Mouse (Mus musculus) cerebellum, postnatal 25 days (tissue): ENCODE data around the gene Hmox2.

Experiments
- DNase-seq, 2 experiments: peaks; one replicate each; pipeline ENCODE4 v3.0.0; 2021; ENCODE audit warnings: mixed read lengths in 2 of 2

Gene Hmox2

DNA sequence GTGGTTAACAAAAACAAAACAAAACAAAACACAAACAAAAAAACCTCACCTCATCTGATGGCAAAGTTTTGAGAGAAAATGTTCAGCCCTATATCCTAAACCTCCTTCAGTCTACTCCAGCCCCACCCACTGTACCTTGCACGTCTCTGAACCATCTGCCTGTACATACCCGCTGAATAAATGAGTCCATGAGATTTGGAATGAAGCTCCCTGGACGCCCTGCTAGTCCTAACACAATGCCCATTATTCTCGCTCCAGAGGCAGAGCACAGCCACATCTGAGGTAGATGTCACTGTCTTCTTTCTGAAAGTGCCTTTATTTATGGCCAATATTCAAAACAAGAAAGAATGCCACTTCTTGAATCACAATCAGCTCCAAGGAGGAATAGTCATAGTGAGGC, 59.5 kb downstream of the Hmox2 start:
- DNase-seq = no peak

DNA sequence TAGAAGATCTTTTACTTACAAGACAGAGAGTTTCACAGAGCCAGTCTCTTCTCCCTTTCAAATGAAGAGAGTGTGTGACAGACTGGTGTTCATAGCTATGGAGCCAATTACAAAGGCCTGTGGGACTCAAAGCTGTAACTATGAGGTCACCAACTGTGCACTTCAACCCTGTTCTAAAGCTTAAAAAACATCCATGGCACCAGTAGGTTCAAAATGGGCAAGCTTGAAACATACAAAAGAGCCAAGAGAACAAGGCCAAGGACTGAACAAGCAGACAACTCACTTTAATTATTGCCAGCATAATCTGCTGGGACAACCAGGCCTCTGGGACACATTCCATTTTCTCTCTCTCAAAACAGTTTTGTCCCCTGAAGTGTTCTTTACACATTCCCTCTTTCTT, 62.0 kb downstream of the Hmox2 start:
- no peak for DNase-seq

DNA sequence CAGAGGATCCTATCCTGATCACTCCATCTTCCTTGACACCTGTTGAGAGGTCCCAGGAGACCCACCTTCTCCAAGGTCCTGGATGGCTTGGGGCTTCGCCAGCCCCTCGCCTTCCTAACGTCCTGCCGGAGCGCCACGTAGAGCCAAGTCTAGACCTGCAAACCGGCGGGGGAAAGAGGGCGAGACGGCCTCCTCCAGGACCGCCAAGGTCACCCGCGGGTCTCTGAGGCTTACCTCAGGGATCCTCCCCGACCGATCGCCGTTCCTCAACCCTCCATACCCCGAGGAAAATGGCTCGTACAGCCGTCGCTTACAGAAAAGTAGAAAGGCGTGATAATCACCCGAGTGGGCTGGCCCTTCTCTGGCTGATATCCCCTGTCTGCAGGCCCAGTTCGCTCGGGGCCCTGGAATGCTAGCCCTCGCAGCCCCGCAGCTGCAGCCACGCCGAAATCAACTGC, 63.2 kb downstream of the Hmox2 start:
- peak in 1 of 2 experiments; percentile 58 for DNase-seq

DNA sequence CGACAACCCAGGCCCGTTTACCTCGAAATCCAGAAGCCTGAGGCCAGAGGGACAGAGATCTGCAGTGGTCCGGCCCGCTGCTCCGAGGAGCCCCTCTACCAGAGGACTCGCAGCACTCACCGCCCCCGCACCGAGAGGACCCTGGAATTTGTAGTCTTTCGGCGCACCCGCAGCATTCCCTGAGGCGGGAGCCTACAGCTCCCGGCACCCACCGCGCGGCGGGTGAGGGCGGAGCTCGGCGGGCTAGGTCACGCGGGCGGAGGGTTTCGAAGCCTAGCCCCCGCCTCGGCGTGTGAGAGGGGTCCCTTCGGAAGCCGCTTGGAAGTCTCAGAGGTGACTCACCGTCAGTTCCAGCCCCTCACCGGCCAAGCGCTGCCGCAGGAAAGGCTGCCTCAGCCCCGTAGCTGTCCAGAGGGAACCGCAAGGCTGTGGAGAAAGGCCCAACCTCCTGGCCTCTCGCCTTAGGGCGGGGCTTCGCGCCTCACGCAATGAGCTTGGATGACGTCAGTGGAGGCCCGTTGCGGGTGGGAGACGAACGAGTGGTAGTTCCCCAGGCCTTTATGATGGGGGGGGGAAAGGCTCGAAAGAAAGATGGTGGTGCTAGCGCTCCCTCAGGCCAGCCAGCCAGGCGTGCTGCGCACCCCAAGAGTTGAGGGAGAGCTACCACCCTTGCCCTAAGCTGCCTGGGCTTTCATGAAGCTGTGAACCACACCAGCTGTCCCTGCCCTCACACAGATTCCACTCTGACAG, 63.8 kb downstream of the Hmox2 start, which contains the start of gene Cdip1:
TSS of gene Cdip1 (minus strand) at position 483 of the 750 bp plus-strand sequence.
- peak; percentile 97 to 98 for DNase-seq

DNA sequence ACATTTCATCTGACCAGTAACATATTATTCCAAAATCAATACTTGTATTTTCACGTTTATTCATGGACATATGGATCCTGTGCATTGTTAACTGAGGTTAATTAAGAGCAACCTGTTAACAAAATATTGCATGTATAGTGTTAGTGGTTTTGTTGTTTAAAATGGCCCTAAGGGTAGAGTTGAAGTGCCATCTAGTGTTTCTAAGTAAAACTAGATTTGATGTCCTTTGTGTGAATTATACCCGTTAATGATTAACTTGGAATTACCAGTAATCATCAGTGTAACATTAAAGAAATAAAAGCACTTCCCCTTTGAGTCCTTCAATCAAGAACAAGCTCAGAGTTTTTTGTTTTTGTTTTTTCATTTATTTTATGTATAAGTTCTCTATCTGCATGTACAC, 65.2 kb downstream of the Hmox2 start:
- DNase-seq = no peak

DNA sequence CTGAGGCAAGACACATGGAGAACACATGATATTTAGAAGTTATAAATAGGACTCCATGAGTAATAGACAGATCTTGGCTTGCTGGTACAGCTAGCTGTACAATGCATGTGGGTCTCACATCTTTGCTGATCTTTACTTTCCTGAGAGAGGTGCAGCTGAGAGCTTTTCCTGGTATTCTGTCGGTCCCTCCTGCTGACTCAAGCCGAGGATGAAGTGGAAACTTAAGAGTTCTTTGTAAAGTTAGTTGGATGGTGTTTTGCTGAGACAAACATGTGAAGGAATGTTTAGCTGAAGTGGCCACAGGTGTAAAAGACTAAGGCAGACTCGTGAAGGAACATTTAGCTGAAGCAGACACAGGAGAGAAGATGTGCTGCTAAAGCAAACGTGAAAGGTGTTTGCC, 70.5 kb downstream of the Hmox2 start:
- DNase-seq = no peak
